Mouse (Mus musculus): ENCODE data around the gene Dnajc8.

Dnajc8 gene

GRCm38 (mm10) chr4:132535406-132536121 is at the start of gene Dnajc8:
Gene Dnajc8, plus strand, starts transcription at chr4:132535550.
- DNase-seq: peak; percentile 97

GRCm38 (mm10) chr4:132488521-132488920 is 46.8 kb upstream of the Dnajc8 start:
- DNase-seq: no peak

GRCm38 (mm10) chr4:132488976-132489375 is 46.4 kb upstream of the Dnajc8 start:
- DNase-seq: no peak

GRCm38 (mm10) chr4:132490273-132491010 is 44.9 kb upstream of the Dnajc8 start:
- no peak for DNase-seq

- DNase-seq: no peak
Measured at GRCm38 (mm10) chr4:132491057-132491456, 44.3 kb upstream of the Dnajc8 start.

GRCm38 (mm10) chr4:132491748-132492147 is 43.6 kb upstream of the Dnajc8 start:
- no peak for DNase-seq

GRCm38 (mm10) chr4:132492178-132493060 is 42.9 kb upstream of the Dnajc8 start:
- no peak for DNase-seq

- DNase-seq: no peak
Measured at GRCm38 (mm10) chr4:132494271-132494918, 41.0 kb upstream of the Dnajc8 start.

GRCm38 (mm10) chr4:132501639-132502038 is 33.7 kb upstream of the Dnajc8 start:
- no peak for DNase-seq

- DNase-seq: no peak
Measured at GRCm38 (mm10) chr4:132503344-132503743, 32.0 kb upstream of the Dnajc8 start.

- DNase-seq: no peak
Measured at GRCm38 (mm10) chr4:132505034-132505738, 30.2 kb upstream of the Dnajc8 start.

- DNase-seq: no peak
Measured at GRCm38 (mm10) chr4:132505800-132506199, 29.6 kb upstream of the Dnajc8 start.

- DNase-seq: no peak
Measured at GRCm38 (mm10) chr4:132506250-132506649, 29.1 kb upstream of the Dnajc8 start.

- DNase-seq: no peak
Measured at GRCm38 (mm10) chr4:132507210-132507609, 28.1 kb upstream of the Dnajc8 start.

GRCm38 (mm10) chr4:132509621-132510296 is 25.6 kb upstream of the Dnajc8 start:
- DNase-seq: peak; percentile 93

GRCm38 (mm10) chr4:132510352-132510798 is 25.0 kb upstream of the Dnajc8 start, which contains the start of gene Sesn2:
Gene Sesn2, minus strand, starts transcription at chr4:132510501.
- peak; percentile 99 for DNase-seq

- no peak for DNase-seq
Measured at GRCm38 (mm10) chr4:132512080-132512479, 23.3 kb upstream of the Dnajc8 start.

- DNase-seq: no peak
Measured at GRCm38 (mm10) chr4:132513395-132514273, 21.7 kb upstream of the Dnajc8 start.

- DNase-seq: peak; percentile 88
Measured at GRCm38 (mm10) chr4:132514555-132515135, 20.7 kb upstream of the Dnajc8 start.
